Mouse (Mus musculus): ENCODE results near the gene Aak1. TPM values are rescaled to one million over a fixed set of nuclear protein-coding genes. Genes with fewer than 3 reads are reported as not detected.
A peak's percentile ranks its signal among the peaks of the same experiment; 100 is the strongest.

Gene Aak1
- polyA plus RNA-seq, 1 experiment: 59.2 TPM

GRCm38 (mm10) chr6:87001995-87002394 lies 152.7 kb downstream of the Aak1 start:
- Histone ChIP-seq H3K4me1 (replicated peaks; ENCODE audit: control insufficient read depth, insufficient read depth, low read length) (no peaks in the 10 kb centered on the region), H3K27me3 (ENCODE audit: control insufficient read depth, insufficient read depth, low read length) (no peaks in the 10 kb centered on the region), H3K36me3 (ENCODE audit: control insufficient read depth, insufficient read depth, low read length) (peaks cover 16% of the 10 kb centered on the region), H3K27ac (ENCODE audit: control insufficient read depth, insufficient read depth, low read length) (no peak overlapping the region), H3K4me3 (ENCODE audit: control insufficient read depth, insufficient read depth, low read length) (no peak overlapping the region)
- TF ChIP-seq CTCF (IDR thresholded peaks at IDR 0.05; ENCODE audit: borderline replicate concordance, control insufficient read depth, extremely low read depth, insufficient read depth, low read length, poor library complexity) (no peak), POLR2A (IDR thresholded peaks at IDR 0.05; ENCODE audit: control insufficient read depth, extremely low read depth, insufficient read depth, low read length, poor library complexity) (no peak)
- DNase-seq: no peak
- WGBS: 95% methylated on average over 6 of the region's 6 CpGs

- no peaks in the 10 kb centered on the region for H3K27me3 ChIP-seq (ENCODE audit: control insufficient read depth, insufficient read depth, low read length)
- no peak overlapping the region for H3K4me3 ChIP-seq (ENCODE audit: control insufficient read depth, insufficient read depth, low read length)
- no peak overlapping the region for H3K27ac ChIP-seq (ENCODE audit: control insufficient read depth, insufficient read depth, low read length)
- peak; percentile 76 for DNase-seq
- TF ChIP-seq CTCF (IDR thresholded peaks at IDR 0.05; ENCODE audit: borderline replicate concordance, control insufficient read depth, extremely low read depth, insufficient read depth, low read length, poor library complexity) (peak; percentile 46; the same call in 1 of the 2 replicates), POLR2A (IDR thresholded peaks at IDR 0.05; ENCODE audit: control insufficient read depth, extremely low read depth, insufficient read depth, low read length, poor library complexity) (no peak)
- 14% methylated on average over 8 of the region's 8 CpGs for WGBS
- peaks cover 10% of the 10 kb centered on the region for H3K36me3 ChIP-seq (ENCODE audit: control insufficient read depth, insufficient read depth, low read length)
- no peaks in the 10 kb centered on the region for H3K4me1 ChIP-seq (replicated peaks; ENCODE audit: control insufficient read depth, insufficient read depth, low read length)
Observed at GRCm38 (mm10) chr6:87002521-87003055, 153.3 kb downstream of the Aak1 start.

GRCm38 (mm10) chr6:87004099-87004498 lies 154.8 kb downstream of the Aak1 start:
- DNase-seq: no peak
- TF ChIP-seq POLR2A (IDR thresholded peaks at IDR 0.05; ENCODE audit: control insufficient read depth, extremely low read depth, insufficient read depth, low read length, poor library complexity): no peak
- no peak for TF ChIP-seq CTCF (IDR thresholded peaks at IDR 0.05; ENCODE audit: borderline replicate concordance, control insufficient read depth, extremely low read depth, insufficient read depth, low read length, poor library complexity)
- Histone ChIP-seq H3K4me1 (replicated peaks; ENCODE audit: control insufficient read depth, insufficient read depth, low read length) (peaks cover under 1% of the 10 kb centered on the region), H3K27ac (ENCODE audit: control insufficient read depth, insufficient read depth, low read length) (no peak overlapping the region), H3K27me3 (ENCODE audit: control insufficient read depth, insufficient read depth, low read length) (no peaks in the 10 kb centered on the region), H3K36me3 (ENCODE audit: control insufficient read depth, insufficient read depth, low read length) (no peaks in the 10 kb centered on the region), H3K4me3 (ENCODE audit: control insufficient read depth, insufficient read depth, low read length) (no peak overlapping the region)
- 94% methylated on average over 2 of the region's 2 CpGs for WGBS

GRCm38 (mm10) chr6:87005577-87005976 lies 156.3 kb downstream of the Aak1 start:
- TF ChIP-seq POLR2A (IDR thresholded peaks at IDR 0.05; ENCODE audit: control insufficient read depth, extremely low read depth, insufficient read depth, low read length, poor library complexity) (no peak), CTCF (IDR thresholded peaks at IDR 0.05; ENCODE audit: borderline replicate concordance, control insufficient read depth, extremely low read depth, insufficient read depth, low read length, poor library complexity) (no peak)
- no peak overlapping the region for H3K27ac ChIP-seq (ENCODE audit: control insufficient read depth, insufficient read depth, low read length)
- H3K4me3 ChIP-seq (ENCODE audit: control insufficient read depth, insufficient read depth, low read length): no peak overlapping the region
- peaks cover 2% of the 10 kb centered on the region for H3K4me1 ChIP-seq (replicated peaks; ENCODE audit: control insufficient read depth, insufficient read depth, low read length)
- no peaks in the 10 kb centered on the region for H3K36me3 ChIP-seq (ENCODE audit: control insufficient read depth, insufficient read depth, low read length)
- H3K27me3 ChIP-seq (ENCODE audit: control insufficient read depth, insufficient read depth, low read length): no peaks in the 10 kb centered on the region
- DNase-seq: no peak

GRCm38 (mm10) chr6:87008887-87009286 lies 159.6 kb downstream of the Aak1 start, which contains the start of gene Nfu1:
Nfu1 (plus strand) TSS chr6:87009236.
- peaks cover 4% of the 10 kb centered on the region for H3K4me1 ChIP-seq (replicated peaks; ENCODE audit: control insufficient read depth, insufficient read depth, low read length)
- 28% methylated on average over 6 of the region's 6 CpGs for WGBS
- DNase-seq: no peak
- TF ChIP-seq POLR2A (IDR thresholded peaks at IDR 0.05; ENCODE audit: control insufficient read depth, extremely low read depth, insufficient read depth, low read length, poor library complexity) (no peak), CTCF (IDR thresholded peaks at IDR 0.05; ENCODE audit: borderline replicate concordance, control insufficient read depth, extremely low read depth, insufficient read depth, low read length, poor library complexity) (no peak)
- H3K27me3 ChIP-seq (ENCODE audit: control insufficient read depth, insufficient read depth, low read length): no peaks in the 10 kb centered on the region
- peak within 1 kb of the TSS; percentile 31 for H3K27ac ChIP-seq (ENCODE audit: control insufficient read depth, insufficient read depth, low read length)
- H3K36me3 ChIP-seq (ENCODE audit: control insufficient read depth, insufficient read depth, low read length): no peaks in the 10 kb centered on the region
- peak within 1 kb of the TSS; percentile 73 for H3K4me3 ChIP-seq (ENCODE audit: control insufficient read depth, insufficient read depth, low read length)

GRCm38 (mm10) chr6:87009692-87010328 lies 160.5 kb downstream of the Aak1 start:
- H3K27me3 ChIP-seq (ENCODE audit: control insufficient read depth, insufficient read depth, low read length): no peaks in the 10 kb centered on the region
- WGBS: under 1% methylated on average over 36 of the region's 36 CpGs
- TF ChIP-seq POLR2A (IDR thresholded peaks at IDR 0.05; ENCODE audit: control insufficient read depth, extremely low read depth, insufficient read depth, low read length, poor library complexity): peak; percentile 70
- no peak for TF ChIP-seq CTCF (IDR thresholded peaks at IDR 0.05; ENCODE audit: borderline replicate concordance, control insufficient read depth, extremely low read depth, insufficient read depth, low read length, poor library complexity)
- peak; percentile 94 for DNase-seq
- H3K4me3 ChIP-seq (ENCODE audit: control insufficient read depth, insufficient read depth, low read length): peak overlapping the region; percentile 73
- H3K27ac ChIP-seq (ENCODE audit: control insufficient read depth, insufficient read depth, low read length): peak overlapping the region; percentile 31
- peaks cover 4% of the 10 kb centered on the region for H3K4me1 ChIP-seq (replicated peaks; ENCODE audit: control insufficient read depth, insufficient read depth, low read length)
- no peaks in the 10 kb centered on the region for H3K36me3 ChIP-seq (ENCODE audit: control insufficient read depth, insufficient read depth, low read length)

All from thymus, adult 2 months (tissue).